Mouse (Mus musculus): ENCODE results near the gene Syce1. TPM values are rescaled to one million over a fixed set of nuclear protein-coding genes. Genes with fewer than 3 reads are reported as not detected.

Syce1 gene
- polyA plus RNA-seq, 1 experiment from 2014 or later, result 0.18 TPM

DNA sequence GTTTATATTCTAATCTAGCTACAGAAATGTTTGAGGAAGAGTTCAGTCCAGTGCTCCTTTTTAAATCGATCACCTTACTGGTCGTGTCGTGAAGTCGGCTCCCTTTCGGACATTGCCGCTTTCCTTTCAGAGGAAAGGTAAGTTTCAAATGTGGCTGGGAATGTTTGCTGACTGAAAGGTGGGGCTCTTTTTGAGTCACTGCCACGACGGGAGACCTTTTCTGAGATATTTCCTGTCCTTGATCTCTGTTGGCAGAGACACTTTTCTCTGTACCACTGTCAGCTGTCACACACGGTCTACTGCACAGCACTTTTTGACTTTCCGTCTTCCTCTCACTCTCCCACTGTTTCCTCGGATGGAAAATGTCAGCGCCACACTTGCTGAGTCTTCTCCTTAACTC, 25.2 kb upstream of the Syce1 start:
- no peaks in the 10 kb centered on the region for H3K9me3 ChIP-seq (ENCODE audit: control insufficient read depth)
- no peak overlapping the region for H3K27ac ChIP-seq (ENCODE audit: low read depth, low read length)
- no peaks in the 10 kb centered on the region for H3K36me3 ChIP-seq (ENCODE audit: control insufficient read depth, insufficient read depth)
- WGBS, result 83% methylated on average over 12 of the region's 12 CpGs
- H3K4me3 ChIP-seq (ENCODE audit: low read depth, low read length), result no peak overlapping the region
- no peak for ATAC-seq
- H3K9ac ChIP-seq (ENCODE audit: low read depth, low read length), result no peak overlapping the region
- H3K4me1 ChIP-seq (replicated peaks; ENCODE audit: control insufficient read depth, insufficient read depth, low read length), result no peaks in the 10 kb centered on the region
- H3K4me2 ChIP-seq (replicated peaks; ENCODE audit: low read depth), result no peak overlapping the region
- no peak for TF ChIP-seq CTCF (IDR thresholded peaks at IDR 0.05; ENCODE audit: low read depth)
- H3K27me3 ChIP-seq (replicated peaks; ENCODE audit: control insufficient read depth, insufficient read depth, low read length), result no peaks in the 10 kb centered on the region

DNA sequence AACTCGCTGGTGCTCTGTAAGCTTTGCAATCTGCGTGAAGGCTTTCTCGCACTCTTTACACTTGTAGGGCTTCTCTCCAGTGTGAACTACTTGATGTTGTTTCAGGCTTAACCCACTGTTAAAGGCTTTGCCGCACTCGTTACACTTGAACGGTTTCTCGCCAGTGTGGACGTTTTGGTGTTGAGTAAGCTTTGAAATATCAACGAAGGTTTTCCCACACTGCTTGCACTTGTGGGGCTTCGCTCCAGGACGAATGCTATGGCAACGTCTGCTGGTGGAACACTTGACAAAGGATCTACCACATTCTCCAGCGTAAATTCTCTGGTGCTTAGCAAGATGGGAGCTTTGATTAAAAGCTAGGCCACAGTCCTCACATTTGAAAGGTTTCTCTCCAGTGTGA, 24.1 kb upstream of the Syce1 start:
- H3K27me3 ChIP-seq (replicated peaks; ENCODE audit: control insufficient read depth, insufficient read depth, low read length), result no peaks in the 10 kb centered on the region
- no peak for TF ChIP-seq CTCF (IDR thresholded peaks at IDR 0.05; ENCODE audit: low read depth)
- H3K36me3 ChIP-seq (ENCODE audit: control insufficient read depth, insufficient read depth), result no peaks in the 10 kb centered on the region
- H3K27ac ChIP-seq (ENCODE audit: low read depth, low read length), result no peak overlapping the region
- H3K4me1 ChIP-seq (replicated peaks; ENCODE audit: control insufficient read depth, insufficient read depth, low read length), result no peaks in the 10 kb centered on the region
- H3K4me3 ChIP-seq (ENCODE audit: low read depth, low read length), result no peak overlapping the region
- 89% methylated on average over 13 of the region's 13 CpGs for WGBS
- no peak for ATAC-seq
- no peak overlapping the region for H3K9ac ChIP-seq (ENCODE audit: low read depth, low read length)
- no peaks in the 10 kb centered on the region for H3K9me3 ChIP-seq (ENCODE audit: control insufficient read depth)
- H3K4me2 ChIP-seq (replicated peaks; ENCODE audit: low read depth), result no peak overlapping the region

DNA sequence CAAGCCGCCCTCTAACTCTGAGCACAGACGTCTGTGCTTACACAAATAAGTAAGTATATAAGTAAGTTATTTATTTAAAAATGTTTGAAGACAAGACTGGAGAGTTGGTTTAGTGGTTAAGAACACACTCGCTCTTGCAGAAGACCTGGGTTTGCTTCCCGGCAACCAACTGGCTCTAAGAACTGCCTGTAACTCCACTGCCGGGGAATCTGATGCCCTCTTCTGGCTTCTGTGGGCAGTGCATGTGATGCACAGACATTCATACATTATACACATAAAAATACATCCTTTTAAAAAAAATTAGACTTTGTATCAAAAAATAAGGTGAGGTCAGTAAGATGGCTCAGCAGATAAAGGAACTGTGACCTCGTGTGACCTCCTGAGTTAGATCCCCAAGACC, 22.8 kb upstream of the Syce1 start:
- Histone ChIP-seq H3K27me3 (replicated peaks; ENCODE audit: control insufficient read depth, insufficient read depth, low read length) (no peaks in the 10 kb centered on the region), H3K9me3 (ENCODE audit: control insufficient read depth) (no peaks in the 10 kb centered on the region), H3K4me1 (replicated peaks; ENCODE audit: control insufficient read depth, insufficient read depth, low read length) (no peaks in the 10 kb centered on the region), H3K4me2 (replicated peaks; ENCODE audit: low read depth) (no peak overlapping the region), H3K27ac (ENCODE audit: low read depth, low read length) (no peak overlapping the region), H3K9ac (ENCODE audit: low read depth, low read length) (no peak overlapping the region), H3K4me3 (ENCODE audit: low read depth, low read length) (no peak overlapping the region), H3K36me3 (ENCODE audit: control insufficient read depth, insufficient read depth) (no peaks in the 10 kb centered on the region)
- ATAC-seq, result no peak
- TF ChIP-seq CTCF (IDR thresholded peaks at IDR 0.05; ENCODE audit: low read depth), result peak; percentile 40
- 92% methylated on average over 6 of the region's 6 CpGs for WGBS

DNA sequence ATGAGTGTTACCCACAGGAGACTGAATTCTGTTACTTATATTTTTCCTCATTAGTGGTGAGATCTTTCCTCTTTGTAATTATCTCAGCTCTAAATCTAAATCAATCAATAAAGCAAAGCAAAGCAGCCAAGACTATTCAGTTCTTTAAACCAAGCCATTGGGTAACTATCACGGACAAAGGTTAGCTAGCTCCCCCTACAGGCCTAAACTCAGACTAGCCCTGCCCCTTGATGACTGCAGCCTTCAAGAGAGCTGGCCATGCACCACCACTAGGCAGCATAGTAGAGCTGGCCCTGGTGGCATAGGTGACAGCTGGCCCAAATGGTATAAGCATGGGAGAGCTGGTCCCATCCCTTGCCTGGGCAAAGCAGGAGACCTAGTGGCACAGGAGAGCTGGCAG, 18.1 kb upstream of the Syce1 start:
- ATAC-seq, result peak; percentile 25; the same call in 1 of the 2 replicates

DNA sequence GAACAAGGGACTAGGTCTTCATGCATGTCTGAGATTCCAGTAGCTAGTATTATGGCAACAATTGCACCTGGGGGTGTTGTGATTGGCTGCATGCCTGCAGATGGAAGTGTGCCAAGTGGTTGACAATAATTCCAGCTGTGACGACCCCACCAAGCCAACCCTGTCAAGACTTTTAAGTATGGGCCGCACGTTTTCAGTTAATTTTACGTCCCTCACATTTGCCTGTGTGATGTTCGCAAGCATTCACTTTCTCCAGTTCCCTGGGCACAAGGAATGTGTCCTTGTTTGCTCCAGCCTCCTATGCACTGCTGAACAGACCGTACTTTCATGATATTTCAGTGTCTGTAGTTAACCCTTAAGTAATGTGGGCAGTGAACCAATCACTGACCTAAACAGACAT, 15.0 kb upstream of the Syce1 start:
- H3K9ac ChIP-seq (ENCODE audit: low read depth, low read length), result no peak overlapping the region
- no peak overlapping the region for H3K27ac ChIP-seq (ENCODE audit: low read depth, low read length)
- ATAC-seq, result no peak
- no peaks in the 10 kb centered on the region for H3K9me3 ChIP-seq (ENCODE audit: control insufficient read depth)
- H3K4me1 ChIP-seq (replicated peaks; ENCODE audit: control insufficient read depth, insufficient read depth, low read length), result no peaks in the 10 kb centered on the region
- no peaks in the 10 kb centered on the region for H3K36me3 ChIP-seq (ENCODE audit: control insufficient read depth, insufficient read depth)
- no peak overlapping the region for H3K4me2 ChIP-seq (replicated peaks; ENCODE audit: low read depth)
- no peak overlapping the region for H3K4me3 ChIP-seq (ENCODE audit: low read depth, low read length)
- TF ChIP-seq CTCF (IDR thresholded peaks at IDR 0.05; ENCODE audit: low read depth), result no peak
- no peaks in the 10 kb centered on the region for H3K27me3 ChIP-seq (replicated peaks; ENCODE audit: control insufficient read depth, insufficient read depth, low read length)
- WGBS, result 72% methylated on average over 6 of the region's 6 CpGs

More for the DNA sequence above, 18.1 kb upstream of the Syce1 start:
- H3K27ac ChIP-seq (ENCODE audit: low read depth, low read length), result no peak overlapping the region
- peak; percentile 79 for TF ChIP-seq CTCF (IDR thresholded peaks at IDR 0.05; ENCODE audit: low read depth)
- H3K4me2 ChIP-seq (replicated peaks; ENCODE audit: low read depth), result no peak overlapping the region
- no peak overlapping the region for H3K9ac ChIP-seq (ENCODE audit: low read depth, low read length)
- WGBS, result 24% methylated on average over 1 of the region's 1 CpGs
- no peak overlapping the region for H3K4me3 ChIP-seq (ENCODE audit: low read depth, low read length)
- no peaks in the 10 kb centered on the region for H3K36me3 ChIP-seq (ENCODE audit: control insufficient read depth, insufficient read depth)
- no peaks in the 10 kb centered on the region for H3K9me3 ChIP-seq (ENCODE audit: control insufficient read depth)
- H3K27me3 ChIP-seq (replicated peaks; ENCODE audit: control insufficient read depth, insufficient read depth, low read length), result no peaks in the 10 kb centered on the region
- H3K4me1 ChIP-seq (replicated peaks; ENCODE audit: control insufficient read depth, insufficient read depth, low read length), result no peaks in the 10 kb centered on the region

DNA sequence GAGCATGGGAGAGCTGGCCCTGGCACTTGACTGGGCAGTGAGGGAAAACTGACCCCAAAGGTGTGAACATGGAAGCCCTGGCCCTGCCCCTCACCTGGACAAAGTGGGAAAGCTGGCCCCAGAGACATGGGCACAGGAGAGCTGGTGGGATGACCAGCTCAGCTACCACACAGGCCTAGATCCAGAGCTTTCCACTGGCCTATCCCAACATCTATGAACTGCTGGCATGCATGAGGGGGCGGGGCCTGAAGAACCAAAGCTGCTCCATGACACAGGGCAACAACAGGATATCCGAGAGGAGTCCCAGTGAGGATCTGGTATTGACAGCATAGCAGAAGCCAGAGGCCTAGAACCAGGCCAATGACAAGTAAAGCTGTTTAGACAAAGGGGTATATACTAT, 10.6 kb upstream of the Syce1 start:
- Histone ChIP-seq H3K9ac (ENCODE audit: low read depth, low read length) (no peak overlapping the region), H3K36me3 (ENCODE audit: control insufficient read depth, insufficient read depth) (no peaks in the 10 kb centered on the region), H3K27me3 (replicated peaks; ENCODE audit: control insufficient read depth, insufficient read depth, low read length) (no peaks in the 10 kb centered on the region), H3K4me3 (ENCODE audit: low read depth, low read length) (no peak overlapping the region), H3K9me3 (ENCODE audit: control insufficient read depth) (no peaks in the 10 kb centered on the region), H3K4me2 (replicated peaks; ENCODE audit: low read depth) (no peak overlapping the region), H3K27ac (ENCODE audit: low read depth, low read length) (no peak overlapping the region), H3K4me1 (replicated peaks; ENCODE audit: control insufficient read depth, insufficient read depth, low read length) (no peaks in the 10 kb centered on the region)
- ATAC-seq, result no peak
- WGBS, result 64% methylated on average over 2 of the region's 2 CpGs
- no peak for TF ChIP-seq CTCF (IDR thresholded peaks at IDR 0.05; ENCODE audit: low read depth)

DNA sequence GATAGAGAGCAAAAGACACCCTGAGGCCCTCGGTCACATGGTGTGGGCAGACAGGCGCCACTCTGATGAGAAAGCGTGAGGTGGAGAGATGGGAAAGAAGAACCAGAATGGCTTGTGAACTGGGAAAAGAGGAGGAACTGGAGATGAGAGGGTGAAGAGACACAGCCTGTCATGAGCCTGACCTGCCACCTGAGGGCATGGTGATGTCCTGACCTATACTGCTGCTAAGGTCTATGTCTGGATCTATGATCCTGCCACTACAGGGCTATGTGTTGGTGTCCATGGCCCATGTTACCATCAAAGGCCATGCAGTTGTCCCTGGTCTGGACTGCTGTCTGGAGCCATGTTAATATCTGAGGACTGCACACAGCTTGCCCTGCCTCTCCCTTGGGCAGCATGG, 10.0 kb upstream of the Syce1 start:
- H3K4me1 ChIP-seq (replicated peaks; ENCODE audit: control insufficient read depth, insufficient read depth, low read length), result no peaks in the 10 kb centered on the region
- TF ChIP-seq CTCF (IDR thresholded peaks at IDR 0.05; ENCODE audit: low read depth), result peak; percentile 43
- no peak overlapping the region for H3K9ac ChIP-seq (ENCODE audit: low read depth, low read length)
- no peaks in the 10 kb centered on the region for H3K27me3 ChIP-seq (replicated peaks; ENCODE audit: control insufficient read depth, insufficient read depth, low read length)
- no peaks in the 10 kb centered on the region for H3K9me3 ChIP-seq (ENCODE audit: control insufficient read depth)
- WGBS, result 78% methylated on average over 3 of the region's 3 CpGs
- no peak overlapping the region for H3K27ac ChIP-seq (ENCODE audit: low read depth, low read length)
- H3K4me2 ChIP-seq (replicated peaks; ENCODE audit: low read depth), result no peak overlapping the region
- no peak overlapping the region for H3K4me3 ChIP-seq (ENCODE audit: low read depth, low read length)
- H3K36me3 ChIP-seq (ENCODE audit: control insufficient read depth, insufficient read depth), result no peaks in the 10 kb centered on the region
- ATAC-seq, result no peak
